Mouse (Mus musculus): ENCODE measurements at regions not wholly inside any gene's neighbourhood (a gene's known extent, or its start where the extent isn't known, plus 50 kb on each side); places are given as distances from the start of the nearest gene placed in this dataset.
A peak's percentile ranks its signal among the peaks of the same experiment; 100 is the strongest.

GRCm38 (mm10) chr17:73036845-73037244, 70.9 kb upstream of the Lclat1 start:
- Histone ChIP-seq H3K27ac (ENCODE audit: low read length) (no peak overlapping the region), H3K4me2 (ENCODE audit: low read length) (no peak overlapping the region), H3K4me3 (replicated peaks; ENCODE audit: low read length) (no peak overlapping the region), H3K4me1 (replicated peaks; ENCODE audit: control insufficient read depth, insufficient read depth, low read length) (no peaks in the 10 kb centered on the region), H3K27me3 (replicated peaks; ENCODE audit: control insufficient read depth, insufficient read depth, low read length) (no peaks in the 10 kb centered on the region), H3K9me3 (ENCODE audit: control insufficient read depth, low read length) (no peaks in the 10 kb centered on the region), H3K36me3 (ENCODE audit: control insufficient read depth, insufficient read depth) (no peaks in the 10 kb centered on the region), H3K9ac (replicated peaks; ENCODE audit: low read depth, low read length) (no peak overlapping the region)
- ATAC-seq, result no peak
- 81% methylated on average over 3 of the region's 3 CpGs for WGBS

DNA sequence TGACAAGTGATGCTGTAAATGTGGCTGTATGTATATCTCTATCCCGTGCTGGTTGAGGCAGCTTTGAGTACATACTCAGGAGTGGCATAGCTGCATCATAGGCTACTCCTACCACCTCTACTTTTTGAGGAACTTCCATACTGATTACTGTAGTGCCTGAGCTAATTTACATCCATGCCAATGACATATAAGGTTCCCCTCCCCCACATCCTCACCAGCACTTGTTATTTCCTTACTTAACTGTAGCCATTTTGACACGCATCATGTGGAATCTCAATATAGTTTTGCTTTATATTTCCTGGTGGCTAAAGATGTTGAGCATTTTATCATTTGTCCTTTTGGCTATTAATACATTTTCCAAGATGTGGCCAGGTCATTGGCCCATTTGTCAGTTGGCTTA, 69.2 kb upstream of the Lclat1 start:
- Histone ChIP-seq H3K4me3 (replicated peaks; ENCODE audit: low read length) (no peak overlapping the region), H3K36me3 (ENCODE audit: control insufficient read depth, insufficient read depth) (no peaks in the 10 kb centered on the region), H3K4me1 (replicated peaks; ENCODE audit: control insufficient read depth, insufficient read depth, low read length) (no peaks in the 10 kb centered on the region), H3K27ac (ENCODE audit: low read length) (no peak overlapping the region), H3K4me2 (ENCODE audit: low read length) (no peak overlapping the region), H3K27me3 (replicated peaks; ENCODE audit: control insufficient read depth, insufficient read depth, low read length) (no peaks in the 10 kb centered on the region), H3K9me3 (ENCODE audit: control insufficient read depth, low read length) (no peaks in the 10 kb centered on the region), H3K9ac (replicated peaks; ENCODE audit: low read depth, low read length) (no peak overlapping the region)
- WGBS, result 96% methylated on average over 2 of the region's 2 CpGs
- ATAC-seq, result no peak

- peaks cover 5% of the 10 kb centered on the region; the same call in 1 of the 2 replicates for H3K4me1 ChIP-seq (replicated peaks; ENCODE audit: control insufficient read depth, insufficient read depth, low read length)
- H3K27me3 ChIP-seq (replicated peaks; ENCODE audit: control insufficient read depth, insufficient read depth, low read length), result no peaks in the 10 kb centered on the region
- H3K9ac ChIP-seq (replicated peaks; ENCODE audit: low read depth, low read length), result no peak overlapping the region
- ATAC-seq, result peak; percentile 66
- H3K9me3 ChIP-seq (ENCODE audit: control insufficient read depth, low read length), result no peaks in the 10 kb centered on the region
- WGBS, result 68% methylated on average over 5 of the region's 5 CpGs
- no peak overlapping the region for H3K4me2 ChIP-seq (ENCODE audit: low read length)
- no peak overlapping the region for H3K4me3 ChIP-seq (replicated peaks; ENCODE audit: low read length)
- no peak overlapping the region for H3K27ac ChIP-seq (ENCODE audit: low read length)
- H3K36me3 ChIP-seq (ENCODE audit: control insufficient read depth, insufficient read depth), result no peaks in the 10 kb centered on the region
Observed at GRCm38 (mm10) chr17:73044918-73045580, 62.7 kb upstream of the Lclat1 start.

GRCm38 (mm10) chr17:73046985-73047384, 60.8 kb upstream of the Lclat1 start:
- H3K4me1 ChIP-seq (replicated peaks; ENCODE audit: control insufficient read depth, insufficient read depth, low read length), result peaks cover 5% of the 10 kb centered on the region; the same call in 1 of the 2 replicates
- no peaks in the 10 kb centered on the region for H3K9me3 ChIP-seq (ENCODE audit: control insufficient read depth, low read length)
- WGBS, result 52% methylated on average over 4 of the region's 4 CpGs
- no peak overlapping the region for H3K27ac ChIP-seq (ENCODE audit: low read length)
- no peaks in the 10 kb centered on the region for H3K36me3 ChIP-seq (ENCODE audit: control insufficient read depth, insufficient read depth)
- no peak overlapping the region for H3K4me3 ChIP-seq (replicated peaks; ENCODE audit: low read length)
- no peak for ATAC-seq
- H3K27me3 ChIP-seq (replicated peaks; ENCODE audit: control insufficient read depth, insufficient read depth, low read length), result no peaks in the 10 kb centered on the region
- no peak overlapping the region for H3K4me2 ChIP-seq (ENCODE audit: low read length)
- no peak overlapping the region for H3K9ac ChIP-seq (replicated peaks; ENCODE audit: low read depth, low read length)

- H3K27me3 ChIP-seq (replicated peaks; ENCODE audit: control insufficient read depth, insufficient read depth, low read length), result no peaks in the 10 kb centered on the region
- ATAC-seq, result no peak
Observed at GRCm38 (mm10) chr17:73048164-73048563, 59.6 kb upstream of the Lclat1 start.

DNA sequence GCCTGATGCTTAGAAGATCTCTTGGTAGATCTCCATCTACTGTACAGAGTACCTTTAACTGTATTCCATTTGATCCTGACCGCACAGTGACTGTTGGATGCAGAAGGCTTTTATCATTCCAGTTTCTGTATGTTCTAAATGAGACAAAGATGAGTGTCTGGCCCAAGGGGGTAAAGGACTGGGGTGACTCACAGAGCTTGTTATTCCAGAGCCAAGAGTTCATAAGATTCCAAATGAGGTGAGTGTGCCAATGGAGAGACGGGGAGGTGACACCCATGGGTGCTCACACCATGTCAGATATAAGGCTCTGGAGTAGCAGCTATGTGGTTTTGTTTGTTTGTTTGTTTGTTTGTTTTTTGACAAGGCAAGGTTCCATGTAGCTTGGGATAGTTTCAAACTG, 54.8 kb upstream of the Lclat1 start:
- H3K9me3 ChIP-seq (ENCODE audit: control insufficient read depth, low read length), result no peaks in the 10 kb centered on the region
- no peak for ATAC-seq
- H3K36me3 ChIP-seq (ENCODE audit: control insufficient read depth, insufficient read depth), result no peaks in the 10 kb centered on the region
- no peak overlapping the region for H3K4me2 ChIP-seq (ENCODE audit: low read length)
- no peak overlapping the region for H3K4me3 ChIP-seq (replicated peaks; ENCODE audit: low read length)
- no peaks in the 10 kb centered on the region for H3K27me3 ChIP-seq (replicated peaks; ENCODE audit: control insufficient read depth, insufficient read depth, low read length)
- 94% methylated on average over 2 of the region's 2 CpGs for WGBS
- H3K27ac ChIP-seq (ENCODE audit: low read length), result no peak overlapping the region
- H3K9ac ChIP-seq (replicated peaks; ENCODE audit: low read depth, low read length), result no peak overlapping the region
- no peaks in the 10 kb centered on the region for H3K4me1 ChIP-seq (replicated peaks; ENCODE audit: control insufficient read depth, insufficient read depth, low read length)

More at GRCm38 (mm10) chr17:73048164-73048563, 59.6 kb upstream of the Lclat1 start:
- Histone ChIP-seq H3K4me2 (ENCODE audit: low read length) (no peak overlapping the region), H3K4me3 (replicated peaks; ENCODE audit: low read length) (no peak overlapping the region), H3K36me3 (ENCODE audit: control insufficient read depth, insufficient read depth) (no peaks in the 10 kb centered on the region), H3K9me3 (ENCODE audit: control insufficient read depth, low read length) (no peaks in the 10 kb centered on the region), H3K27ac (ENCODE audit: low read length) (no peak overlapping the region), H3K9ac (replicated peaks; ENCODE audit: low read depth, low read length) (no peak overlapping the region), H3K4me1 (replicated peaks; ENCODE audit: control insufficient read depth, insufficient read depth, low read length) (peaks cover 5% of the 10 kb centered on the region; the same call in 1 of the 2 replicates)
- 73% methylated on average over 2 of the region's 2 CpGs for WGBS

GRCm38 (mm10) chr17:73053479-73054215, 54.1 kb upstream of the Lclat1 start:
- H3K27me3 ChIP-seq (replicated peaks; ENCODE audit: control insufficient read depth, insufficient read depth, low read length), result no peaks in the 10 kb centered on the region
- H3K27ac ChIP-seq (ENCODE audit: low read length), result no peak overlapping the region
- no peak overlapping the region for H3K4me2 ChIP-seq (ENCODE audit: low read length)
- no peaks in the 10 kb centered on the region for H3K36me3 ChIP-seq (ENCODE audit: control insufficient read depth, insufficient read depth)
- H3K4me1 ChIP-seq (replicated peaks; ENCODE audit: control insufficient read depth, insufficient read depth, low read length), result no peaks in the 10 kb centered on the region
- ATAC-seq, result no peak
- WGBS, result 43% methylated on average over 3 of the region's 3 CpGs
- H3K4me3 ChIP-seq (replicated peaks; ENCODE audit: low read length), result no peak overlapping the region
- H3K9me3 ChIP-seq (ENCODE audit: control insufficient read depth, low read length), result no peaks in the 10 kb centered on the region
- no peak overlapping the region for H3K9ac ChIP-seq (replicated peaks; ENCODE audit: low read depth, low read length)

GRCm38 (mm10) chr17:73054226-73054625, 53.6 kb upstream of the Lclat1 start:
- Histone ChIP-seq H3K4me2 (ENCODE audit: low read length) (no peak overlapping the region), H3K27ac (ENCODE audit: low read length) (no peak overlapping the region), H3K4me3 (replicated peaks; ENCODE audit: low read length) (no peak overlapping the region), H3K36me3 (ENCODE audit: control insufficient read depth, insufficient read depth) (no peaks in the 10 kb centered on the region), H3K27me3 (replicated peaks; ENCODE audit: control insufficient read depth, insufficient read depth, low read length) (no peaks in the 10 kb centered on the region), H3K9me3 (ENCODE audit: control insufficient read depth, low read length) (no peaks in the 10 kb centered on the region), H3K4me1 (replicated peaks; ENCODE audit: control insufficient read depth, insufficient read depth, low read length) (no peaks in the 10 kb centered on the region), H3K9ac (replicated peaks; ENCODE audit: low read depth, low read length) (no peak overlapping the region)
- ATAC-seq, result no peak

GRCm38 (mm10) chr17:73055197-73055596, 52.6 kb upstream of the Lclat1 start:
- whole genome bisulfite sequencing, result 78% methylated on average over 3 of the region's 3 CpGs
- Histone ChIP-seq H3K9ac (replicated peaks; ENCODE audit: low read depth, low read length) (no peak overlapping the region), H3K27me3 (replicated peaks; ENCODE audit: control insufficient read depth, insufficient read depth, low read length) (no peaks in the 10 kb centered on the region), H3K4me1 (replicated peaks; ENCODE audit: control insufficient read depth, insufficient read depth, low read length) (no peaks in the 10 kb centered on the region), H3K4me3 (replicated peaks; ENCODE audit: low read length) (no peak overlapping the region), H3K9me3 (ENCODE audit: control insufficient read depth, low read length) (no peaks in the 10 kb centered on the region), H3K4me2 (ENCODE audit: low read length) (no peak overlapping the region), H3K27ac (ENCODE audit: low read length) (no peak overlapping the region), H3K36me3 (ENCODE audit: control insufficient read depth, insufficient read depth) (no peaks in the 10 kb centered on the region)
- ATAC-seq, result no peak

Measured in forebrain, embryonic 16.5 days (tissue).